Mouse (Mus musculus): Measurements from ENCODE around the gene Lmtk2. TPM values are rescaled to one million over a fixed set of nuclear protein-coding genes. Genes with fewer than 3 reads are reported as not detected.

Lmtk2 gene
- 20.5 TPM for polyA plus RNA-seq (2017; shearing (Covaris generic))

GRCm38 (mm10) chr5:144100149-144100935, at the start of gene Lmtk2:
Lmtk2 (plus strand) TSS chr5:144100436.

GRCm38 (mm10) chr5:144189950-144190583, 89.8 kb downstream of the Lmtk2 start, which contains the start of gene Bhlha15:
Bhlha15 (plus strand) TSS chr5:144190286.

DNA sequence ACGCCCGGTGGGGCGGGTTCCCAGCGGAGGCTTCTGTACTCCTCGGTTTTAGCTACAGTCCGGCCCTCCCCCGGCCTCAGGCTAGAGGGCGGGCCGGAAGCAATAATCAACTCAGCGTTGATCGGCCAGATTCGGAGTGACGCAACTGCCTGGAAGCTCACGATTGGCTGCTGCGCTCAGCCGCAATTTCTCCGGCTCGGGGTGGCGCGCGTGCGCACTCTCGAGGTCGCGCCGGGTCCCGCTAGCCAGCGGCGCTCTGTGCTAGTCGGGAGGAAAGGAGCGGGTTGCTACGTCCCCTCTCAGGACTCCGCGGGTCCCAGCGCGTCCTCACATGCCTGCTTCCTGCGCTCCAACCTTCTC, 123.2 kb downstream of the Lmtk2 start, which contains the start of gene Tecpr1:
TSS of gene Tecpr1 (minus strand) at position 113 of the 360 bp plus-strand sequence.

Other genes with a start within 250 kb of the Lmtk2 start
- gene Ankrd61, start 202.8 kb upstream of the Lmtk2 start, polyA plus RNA-seq (2017; shearing (Covaris generic)): 0.27 TPM
- 47.3 TPM for gene Aimp2, start 190.6 kb upstream of the Lmtk2 start, polyA plus RNA-seq (2017; shearing (Covaris generic))
- 40.3 TPM for gene Pms2, start 190.5 kb upstream of the Lmtk2 start, polyA plus RNA-seq (2017; shearing (Covaris generic))
- gene Gm42421, start 172.3 kb upstream of the Lmtk2 start, polyA plus RNA-seq (2017; shearing (Covaris generic)): 1.4 TPM
- 0.50 TPM for gene Rsph10b, start 167.4 kb upstream of the Lmtk2 start, polyA plus RNA-seq (2017; shearing (Covaris generic))
- 53.8 TPM for gene Ccz1, start 85.6 kb upstream of the Lmtk2 start, polyA plus RNA-seq (2017; shearing (Covaris generic))
- not detected for gene Ocm, start 73.8 kb upstream of the Lmtk2 start, polyA plus RNA-seq (2017; shearing (Covaris generic))
- not detected for gene Bhlha15, start 89.8 kb downstream of the Lmtk2 start, polyA plus RNA-seq (2017; shearing (Covaris generic))
- gene Tecpr1, start 123.2 kb downstream of the Lmtk2 start, polyA plus RNA-seq (2017; shearing (Covaris generic)): 305 TPM
- 5.5 TPM for gene Bri3, start 144.0 kb downstream of the Lmtk2 start, polyA plus RNA-seq (2017; shearing (Covaris generic))

Measured in naive thymus-derived CD4-positive, alpha-beta T cell, adult 5 months (primary cell).